Mouse (Mus musculus) adrenal gland (tissue): ENCODE measurements around the gene Traf6.

ENCODE experiments used
- intact Hi-C: fragments of 180-260 bp; cut with DNase I; formaldehyde crosslinking; loops from one replicate; pipeline ENCODE4 v1.15.1; 2025
- long read RNA-seq, 2 experiments: library from polyadenylated mRNA; unstranded; transcript quantifications; one replicate each; pipeline ENCODE4 v2.0.0; 2020; ENCODE audit warnings: borderline replicate concordance in 1 of 2; ENCODE audit not compliant: insufficient replicate concordance in 1 of 2

Gene Traf6
- long read RNA-seq, experiment 1, full-length matches to known transcripts: 1 of 7 reads
- long read RNA-seq, experiment 1, partial matches to known transcripts: 2 of 7 reads
- long read RNA-seq, experiment 1, other reads (novel, unspliced or antisense): 4 of 7 reads
- long read RNA-seq, experiment 2, full-length matches to known transcripts: 2 of 12 reads
- long read RNA-seq, experiment 2, partial matches to known transcripts: 0 of 12 reads
- long read RNA-seq, experiment 2, other reads (novel, unspliced or antisense): 10 of 12 reads

- intact Hi-C loops: no loop called here
These were observed at the start of gene Traf6 for GRCm38 (mm10) chr2:101678236-101679021. Gene Traf6 (plus strand): TSS chr2:101678429.

GRCm38 (mm10) chr2:101638979-101639839 lies 39.0 kb upstream of the Traf6 start:
- intact Hi-C loops: no loop called here

GRCm38 (mm10) chr2:101639840-101640350 lies 38.3 kb upstream of the Traf6 start:
- intact Hi-C loops: no loop called here

GRCm38 (mm10) chr2:101645841-101646240 lies 32.4 kb upstream of the Traf6 start:
- intact Hi-C loops: no loop called here

- intact Hi-C loops: no loop called here
These were observed 29.9 kb upstream of the Traf6 start for GRCm38 (mm10) chr2:101648361-101648760.

GRCm38 (mm10) chr2:101649114-101649671 lies 29.0 kb upstream of the Traf6 start, which contains the start of the genes Rag1 and B230118H07Rik:
Gene Rag1 (minus strand): TSS chr2:101649501.
Gene B230118H07Rik (minus strand): TSS chr2:101649532.
- intact Hi-C loops: no loop called here

- intact Hi-C loops: loop anchor here (5.0 kb wide), 1 partner anchor 178 kb away; no protein-coding TSS in a partner anchor
These were observed 27.8 kb upstream of the Traf6 start for GRCm38 (mm10) chr2:101650446-101650845.

- intact Hi-C loops: loop anchor here (5.0 kb wide), 1 partner anchor 180 kb away; no protein-coding TSS in a partner anchor
These were observed 25.9 kb upstream of the Traf6 start for GRCm38 (mm10) chr2:101652204-101652920.

- intact Hi-C loops: loop anchor here (5.0 kb wide), 1 partner anchor 181 kb away; no protein-coding TSS in a partner anchor
These were observed 25.2 kb upstream of the Traf6 start for GRCm38 (mm10) chr2:101652921-101653597.

- intact Hi-C loops: no loop called here
These were observed 17.7 kb upstream of the Traf6 start for GRCm38 (mm10) chr2:101660536-101660935.

- intact Hi-C loops: no loop called here
These were observed 13.0 kb upstream of the Traf6 start for GRCm38 (mm10) chr2:101665058-101665702.

GRCm38 (mm10) chr2:101665703-101666092 lies 12.5 kb upstream of the Traf6 start:
- intact Hi-C loops: no loop called here

GRCm38 (mm10) chr2:101668751-101669150 lies 9.5 kb upstream of the Traf6 start:
- intact Hi-C loops: no loop called here

- intact Hi-C loops: no loop called here
These were observed 4.7 kb upstream of the Traf6 start for GRCm38 (mm10) chr2:101673547-101673946.

GRCm38 (mm10) chr2:101679164-101679784 lies 1.0 kb downstream of the Traf6 start:
- intact Hi-C loops: no loop called here

GRCm38 (mm10) chr2:101684421-101684820 lies 6.2 kb downstream of the Traf6 start:
- intact Hi-C loops: no loop called here

- intact Hi-C loops: no loop called here
These were observed 9.8 kb downstream of the Traf6 start for GRCm38 (mm10) chr2:101688011-101688410.

GRCm38 (mm10) chr2:101690252-101690827 lies 12.1 kb downstream of the Traf6 start:
- intact Hi-C loops: loop anchor here (5.0 kb wide), 1 partner anchor 182 kb away; no protein-coding TSS in a partner anchor
